Mouse (Mus musculus) liver (tissue): ENCODE results near the gene Rfxap.

ENCODE experiments used
- DNase-seq: peaks from one replicate; pipeline ENCODE4 v3.0.0-alpha.2; 2020; ENCODE audit warnings: mixed read lengths

The Rfxap gene

GRCm38 (mm10) chr3:54766034-54766433 is 41.6 kb downstream of the Rfxap start:
- DNase-seq: no peak

DNA sequence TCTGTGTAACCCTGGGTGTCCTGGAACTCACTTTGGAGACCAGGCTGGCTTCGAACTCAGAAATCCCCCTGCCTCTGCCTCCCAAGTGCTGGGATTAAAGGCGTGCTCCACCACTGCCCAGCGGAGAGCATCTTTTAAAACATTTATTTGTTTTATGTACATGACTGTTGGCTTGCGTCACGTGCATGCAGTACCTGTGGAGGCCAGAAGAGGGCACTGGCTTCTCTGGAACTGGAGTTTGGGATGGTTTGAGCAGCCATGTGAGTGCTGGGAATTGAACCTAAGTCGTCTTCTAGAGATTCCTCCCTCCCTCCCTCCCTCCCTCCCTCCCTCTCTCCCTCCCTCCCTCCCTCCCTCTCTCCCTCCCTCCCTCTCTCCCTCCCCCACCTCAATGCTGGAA is 42.1 kb downstream of the Rfxap start:
- peak; percentile 18 for DNase-seq

DNA sequence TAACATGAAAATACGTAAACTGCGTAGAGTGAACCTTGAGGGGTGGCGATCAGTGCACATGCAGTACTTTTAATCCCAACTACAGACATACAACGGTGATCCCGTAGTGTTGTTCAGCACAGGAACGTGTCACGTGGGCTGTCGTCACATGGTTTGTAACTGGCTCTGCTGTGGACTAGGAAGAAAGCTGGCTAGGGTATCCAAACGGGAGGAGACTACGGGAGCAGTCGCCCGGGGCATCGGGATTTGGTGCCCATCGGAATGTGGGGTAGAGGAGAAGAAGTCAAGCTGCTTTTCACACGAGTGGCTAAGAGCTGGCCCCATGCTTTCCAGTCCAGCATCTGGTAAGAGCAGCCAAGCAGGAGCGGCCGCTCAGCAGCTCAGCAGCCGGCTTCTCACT is 43.2 kb downstream of the Rfxap start:
- DNase-seq: no peak

DNA sequence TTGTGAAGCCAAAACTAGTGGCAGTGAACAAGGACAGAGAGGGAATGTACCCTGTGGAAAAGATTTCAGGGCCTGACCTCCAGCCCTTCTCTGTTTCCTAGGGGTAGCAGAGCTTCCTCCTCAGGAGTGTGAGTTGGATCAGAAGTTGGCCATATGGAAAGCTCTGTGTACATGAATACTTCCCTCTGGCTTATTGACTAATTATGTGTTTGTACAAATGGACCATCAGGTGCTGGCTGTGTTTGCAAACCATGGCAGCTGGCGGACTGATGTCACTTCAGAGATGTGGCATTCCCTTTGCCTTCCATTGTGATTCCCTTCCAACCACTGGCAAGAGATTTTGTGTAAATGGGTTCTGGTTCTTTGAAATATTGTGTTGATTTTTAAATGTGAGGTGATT is 46.3 kb downstream of the Rfxap start:
- DNase-seq: no peak

- DNase-seq: no peak
Measured at GRCm38 (mm10) chr3:54760321-54761115, 47.1 kb downstream of the Rfxap start.

DNA sequence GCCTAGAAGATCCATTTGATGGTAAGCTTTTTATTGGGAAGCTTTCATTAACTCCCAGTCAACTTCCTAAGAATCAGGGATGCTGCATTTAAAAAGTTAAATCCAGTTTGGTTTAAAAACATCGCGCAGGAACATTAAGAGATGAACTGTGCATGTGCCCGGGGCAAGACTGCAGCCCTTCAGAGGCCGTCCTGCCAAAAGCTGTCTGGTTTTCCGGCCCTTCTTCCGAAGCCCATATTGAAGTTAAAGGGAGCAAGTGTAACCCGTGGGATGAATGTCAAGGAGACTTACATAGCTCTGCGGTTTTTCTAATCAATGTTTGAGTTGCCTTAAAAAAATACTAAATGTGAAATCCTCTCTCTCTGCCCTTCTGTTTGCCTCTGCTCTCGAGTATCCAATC is 48.4 kb downstream of the Rfxap start:
- no peak for DNase-seq

DNA sequence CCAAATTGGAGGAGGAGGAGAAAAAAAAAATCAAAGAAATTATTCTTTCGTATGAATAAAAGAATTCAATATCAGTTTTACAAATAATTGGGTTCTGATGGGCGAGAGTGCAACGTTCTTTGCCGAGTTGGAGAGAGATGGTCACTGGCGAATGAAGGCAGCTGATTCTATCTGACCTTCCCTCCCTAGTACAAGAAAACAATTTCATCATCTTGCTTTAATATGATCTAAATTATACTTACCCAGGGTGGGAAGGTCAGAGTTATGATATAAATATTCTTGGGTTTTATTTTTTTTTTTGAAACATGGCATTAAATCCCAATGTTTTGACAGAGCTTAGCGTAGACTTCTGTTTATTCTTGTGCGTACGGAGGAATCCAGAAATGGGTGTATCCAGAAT is 50.1 kb downstream of the Rfxap start:
- DNase-seq: no peak

GRCm38 (mm10) chr3:54756058-54756457 is 51.5 kb downstream of the Rfxap start:
- peak; percentile 12 for DNase-seq

DNA sequence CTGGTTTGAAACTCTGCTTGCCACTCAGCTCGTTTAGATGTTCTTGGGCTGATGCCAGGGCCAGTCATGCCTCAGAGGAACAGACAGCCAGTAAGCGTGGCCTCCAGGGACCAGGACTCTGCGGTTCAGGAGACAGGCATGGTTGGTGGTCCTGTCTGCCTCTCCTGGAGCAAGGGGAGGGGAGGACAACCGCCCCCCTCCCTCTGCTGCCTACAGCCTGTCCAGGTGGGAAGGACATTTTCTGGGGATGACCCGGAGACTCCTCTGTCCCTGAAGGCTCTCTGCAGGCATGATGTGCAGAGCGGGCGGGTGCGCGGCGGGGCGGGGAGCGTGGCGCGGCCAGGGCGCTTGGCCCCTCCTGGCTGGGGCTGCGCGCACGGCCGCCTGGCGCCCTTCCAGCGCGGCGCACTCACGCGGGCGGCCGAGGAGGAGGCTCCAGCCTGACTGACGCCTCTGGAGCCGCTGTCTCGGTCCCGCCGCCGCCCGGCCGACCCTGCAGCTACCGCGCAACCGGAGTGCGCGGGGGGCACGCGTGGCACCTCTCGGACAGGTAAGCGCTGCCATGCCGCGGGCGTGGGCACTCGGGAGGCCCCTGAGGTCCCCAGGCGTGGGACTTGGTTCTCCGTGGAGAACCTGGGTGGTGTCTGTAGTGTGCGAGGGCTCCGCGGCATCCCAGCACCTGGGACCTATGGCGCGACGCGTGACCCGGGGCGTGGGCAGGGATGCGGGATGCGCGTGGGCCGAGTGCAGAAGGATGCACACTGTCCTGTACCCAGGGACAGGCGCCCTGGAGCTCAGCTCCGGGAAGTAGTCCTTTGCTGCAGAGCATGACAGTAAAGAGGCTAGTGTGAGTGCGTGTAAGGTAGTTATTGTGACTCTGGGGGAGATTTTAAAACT is 52.2 kb downstream of the Rfxap start, which contains the start of gene Smad9:
Gene Smad9, plus strand, starts transcription at position 438 of the 897 bp plus-strand sequence.
- DNase-seq: peak; percentile 30

DNA sequence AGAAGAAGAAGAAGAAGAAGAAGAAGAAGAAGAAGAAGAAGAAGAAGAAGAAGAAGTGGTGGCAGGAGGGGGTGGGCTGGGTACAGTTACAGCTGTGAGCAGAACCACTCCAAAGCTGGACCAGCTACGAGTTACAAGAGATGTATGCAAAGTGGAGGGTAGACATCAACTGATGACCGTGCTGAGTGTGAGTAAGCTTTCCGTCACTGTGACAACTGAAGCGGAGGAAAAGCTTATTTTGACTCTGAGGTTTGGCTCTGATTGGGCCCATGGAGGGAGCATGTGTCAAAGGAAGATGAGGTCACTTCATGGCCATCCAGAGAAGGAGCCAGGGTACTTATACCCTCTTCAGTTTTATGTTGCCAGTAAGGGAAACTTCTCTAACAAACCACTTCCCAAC is 54.2 kb downstream of the Rfxap start:
- no peak for DNase-seq
